Mouse (Mus musculus): ENCODE results near the gene Vwa3a. TPM values are rescaled to one million over a fixed set of nuclear protein-coding genes. Genes with fewer than 3 reads are reported as not detected.

The Vwa3a gene
- polyA plus RNA-seq, 1 experiment from 2014 or later = 1.3 TPM

GRCm38 (mm10) chr7:120826408-120826807 is 87.3 kb downstream of the Vwa3a start:
- no peaks in the 10 kb centered on the region for H3K36me3 ChIP-seq
- H3K9me3 ChIP-seq = no peaks in the 10 kb centered on the region
- 23% methylated on average over 3 of the region's 3 CpGs for WGBS
- no peak overlapping the region for H3K27ac ChIP-seq
- peaks cover 32% of the 10 kb centered on the region for H3K27me3 ChIP-seq (ENCODE audit: insufficient read depth, poor library complexity, severe bottlenecking)
- no peak overlapping the region for H3K4me3 ChIP-seq
- peak; percentile 43 for DNase-seq (ENCODE audit: low spot score)
- H3K4me1 ChIP-seq (replicated peaks) = peaks cover 14% of the 10 kb centered on the region

- no peaks in the 10 kb centered on the region for H3K9me3 ChIP-seq
- DNase-seq (ENCODE audit: low spot score) = peak; percentile 65
- 2% methylated on average over 46 of the region's 46 CpGs for WGBS
- H3K36me3 ChIP-seq = no peaks in the 10 kb centered on the region
- H3K4me1 ChIP-seq (replicated peaks) = peaks cover 25% of the 10 kb centered on the region
- peaks cover 52% of the 10 kb centered on the region for H3K27me3 ChIP-seq (ENCODE audit: insufficient read depth, poor library complexity, severe bottlenecking)
- H3K4me3 ChIP-seq = peak overlapping the region; percentile 73
- peak overlapping the region; percentile 74 for H3K27ac ChIP-seq
Observed at GRCm38 (mm10) chr7:120830431-120831381, 91.6 kb downstream of the Vwa3a start.

- no peaks in the 10 kb centered on the region for H3K9me3 ChIP-seq
- H3K4me1 ChIP-seq (replicated peaks) = peaks cover 30% of the 10 kb centered on the region
- peak overlapping the region; percentile 61 for H3K4me3 ChIP-seq
- DNase-seq (ENCODE audit: low spot score) = no peak
- 61% methylated on average over 6 of the region's 6 CpGs for WGBS
- peaks cover 50% of the 10 kb centered on the region for H3K27me3 ChIP-seq (ENCODE audit: insufficient read depth, poor library complexity, severe bottlenecking)
- 0 out of 2 replicates have a peak overlapping the region, but pooled peaks have one; percentile 53 for H3K27ac ChIP-seq
- no peaks in the 10 kb centered on the region for H3K36me3 ChIP-seq
Observed at GRCm38 (mm10) chr7:120834426-120834825, 95.3 kb downstream of the Vwa3a start.

GRCm38 (mm10) chr7:120834863-120835372 is 95.8 kb downstream of the Vwa3a start:
- Histone ChIP-seq H3K9me3 (no peaks in the 10 kb centered on the region), H3K27me3 (ENCODE audit: insufficient read depth, poor library complexity, severe bottlenecking) (peaks cover 45% of the 10 kb centered on the region), H3K4me1 (replicated peaks) (peaks cover 30% of the 10 kb centered on the region), H3K4me3 (peak overlapping the region; percentile 61), H3K27ac (peak overlapping the region; percentile 53), H3K36me3 (no peaks in the 10 kb centered on the region)
- peak; percentile 68 for DNase-seq (ENCODE audit: low spot score)
- WGBS = 21% methylated on average over 14 of the region's 14 CpGs

- Histone ChIP-seq H3K9me3 (no peaks in the 10 kb centered on the region), H3K4me3 (peak overlapping the region; percentile 61), H3K36me3 (no peaks in the 10 kb centered on the region), H3K4me1 (replicated peaks) (peaks cover 23% of the 10 kb centered on the region), H3K27ac (peak overlapping the region; percentile 78), H3K27me3 (ENCODE audit: insufficient read depth, poor library complexity, severe bottlenecking) (peaks cover 37% of the 10 kb centered on the region)
- WGBS = 1% methylated on average over 41 of the region's 41 CpGs
- DNase-seq (ENCODE audit: low spot score) = peak; percentile 92
Observed at GRCm38 (mm10) chr7:120835449-120836359, 96.6 kb downstream of the Vwa3a start.

GRCm38 (mm10) chr7:120836361-120836760 is 97.2 kb downstream of the Vwa3a start:
- peak; percentile 56 for DNase-seq (ENCODE audit: low spot score)
- peaks cover 30% of the 10 kb centered on the region for H3K27me3 ChIP-seq (ENCODE audit: insufficient read depth, poor library complexity, severe bottlenecking)
- no peaks in the 10 kb centered on the region for H3K9me3 ChIP-seq
- peak overlapping the region; percentile 78 for H3K27ac ChIP-seq
- H3K4me3 ChIP-seq = peak overlapping the region; percentile 61
- whole genome bisulfite sequencing = 4% methylated on average over 12 of the region's 12 CpGs
- peaks cover 16% of the 10 kb centered on the region for H3K4me1 ChIP-seq (replicated peaks)
- no peaks in the 10 kb centered on the region for H3K36me3 ChIP-seq

GRCm38 (mm10) chr7:120838436-120839160 is 99.5 kb downstream of the Vwa3a start:
- DNase-seq (ENCODE audit: low spot score) = no peak
- WGBS = 79% methylated on average over 5 of the region's 5 CpGs
- Histone ChIP-seq H3K9me3 (no peaks in the 10 kb centered on the region), H3K4me3 (no peak overlapping the region), H3K4me1 (replicated peaks) (peaks cover 26% of the 10 kb centered on the region), H3K36me3 (no peaks in the 10 kb centered on the region), H3K27me3 (ENCODE audit: insufficient read depth, poor library complexity, severe bottlenecking) (0 out of 2 replicates have a peak, but pooled peaks cover 8% of the 10 kb centered on the region), H3K27ac (peak overlapping the region; percentile 29; the same call in 1 of the 2 replicates)

- Histone ChIP-seq H3K36me3 (no peaks in the 10 kb centered on the region), H3K4me1 (replicated peaks) (peaks cover 30% of the 10 kb centered on the region), H3K27ac (no peak overlapping the region), H3K27me3 (ENCODE audit: insufficient read depth, poor library complexity, severe bottlenecking) (peaks cover 11% of the 10 kb centered on the region), H3K9me3 (no peaks in the 10 kb centered on the region), H3K4me3 (no peak overlapping the region)
- WGBS = 64% methylated on average over 2 of the region's 2 CpGs
- no peak for DNase-seq (ENCODE audit: low spot score)
Observed at GRCm38 (mm10) chr7:120839786-120840185, 100.7 kb downstream of the Vwa3a start.

GRCm38 (mm10) chr7:120842345-120843036 is 103.4 kb downstream of the Vwa3a start, which contains the start of gene Eef2k:
Gene Eef2k (plus strand): TSS chr7:120842831.
- H3K4me1 ChIP-seq (replicated peaks) = peaks cover 28% of the 10 kb centered on the region
- H3K9me3 ChIP-seq = no peaks in the 10 kb centered on the region
- H3K27ac ChIP-seq = peak within 1 kb of the TSS; percentile 93
- peak; percentile 90 for DNase-seq (ENCODE audit: low spot score)
- 4% methylated on average over 35 of the region's 35 CpGs for WGBS
- H3K36me3 ChIP-seq = 0 out of 2 replicates have a peak, but pooled peaks cover 5% of the 10 kb centered on the region
- H3K27me3 ChIP-seq (ENCODE audit: insufficient read depth, poor library complexity, severe bottlenecking) = peaks cover 27% of the 10 kb centered on the region
- peak within 1 kb of the TSS; percentile 85 for H3K4me3 ChIP-seq

- no peaks in the 10 kb centered on the region for H3K9me3 ChIP-seq
- peaks cover 28% of the 10 kb centered on the region for H3K4me1 ChIP-seq (replicated peaks)
- H3K36me3 ChIP-seq = 0 out of 2 replicates have a peak, but pooled peaks cover 5% of the 10 kb centered on the region
- peak overlapping the region; percentile 85 for H3K4me3 ChIP-seq
- WGBS = under 1% methylated on average over 40 of the region's 40 CpGs
- DNase-seq (ENCODE audit: low spot score) = peak; percentile 81
- H3K27ac ChIP-seq = peak overlapping the region; percentile 93
- peaks cover 27% of the 10 kb centered on the region for H3K27me3 ChIP-seq (ENCODE audit: insufficient read depth, poor library complexity, severe bottlenecking)
Observed at GRCm38 (mm10) chr7:120843037-120843621, 104.0 kb downstream of the Vwa3a start.

- 0 out of 2 replicates have a peak, but pooled peaks cover 5% of the 10 kb centered on the region for H3K36me3 ChIP-seq
- peaks cover 28% of the 10 kb centered on the region for H3K4me1 ChIP-seq (replicated peaks)
- H3K27ac ChIP-seq = peak overlapping the region; percentile 93
- peaks cover 27% of the 10 kb centered on the region for H3K27me3 ChIP-seq (ENCODE audit: insufficient read depth, poor library complexity, severe bottlenecking)
- WGBS = under 1% methylated on average over 16 of the region's 16 CpGs
- DNase-seq (ENCODE audit: low spot score) = no peak
- H3K4me3 ChIP-seq = peak overlapping the region; percentile 85
- no peaks in the 10 kb centered on the region for H3K9me3 ChIP-seq
Observed at GRCm38 (mm10) chr7:120843852-120844435, 104.8 kb downstream of the Vwa3a start.

Measured in hindbrain, embryonic 10.5 days (tissue).